Mouse (Mus musculus) testis, adult 2 months (tissue): ENCODE measurements around the gene Car9.

Source experiments
- CTCF ChIP-seq: fragments of 200-500 bp; IDR thresholded peaks from 2 replicates; pipeline ENCODE4 v1.5.1; 2012; ENCODE audit warnings: low read depth, mild to moderate bottlenecking, inconsistent platforms, low read length, moderate library complexity; ENCODE audit not compliant: control insufficient read depth, insufficient read depth, insufficient replicate concordance
- POLR2A ChIP-seq: fragments of 200-500 bp; IDR thresholded peaks from 2 replicates; pipeline ENCODE4 v1.6.1; 2012; ENCODE audit warnings: low read depth, mild to moderate bottlenecking, inconsistent platforms, low read length, moderate library complexity; ENCODE audit not compliant: control insufficient read depth

- peak; percentile 11; the same call in 1 of the 2 replicates for TF ChIP-seq CTCF
- TF ChIP-seq POLR2A: no peak
Measured at GRCm38 (mm10) chr4:43498983-43499382, 7.8 kb upstream of the Car9 start.
